Mouse (Mus musculus): ENCODE data around the gene Gpc6.

Gene Gpc6

GRCm38 (mm10) chr14:117841797-117842553 lies 916.9 kb downstream of the Gpc6 start:
- no peaks in the 10 kb centered on the region for H3K36me3 ChIP-seq (ENCODE audit: control insufficient read depth, insufficient read depth, low read length, poor library complexity, severe bottlenecking)
- no peak for DNase-seq (ENCODE audit: low read depth, low spot score)
- H3K27me3 ChIP-seq (ENCODE audit: control insufficient read depth, insufficient read depth, low read length, poor library complexity, severe bottlenecking), result no peaks in the 10 kb centered on the region

- Histone ChIP-seq H3K36me3 (ENCODE audit: control insufficient read depth, insufficient read depth, low read length, poor library complexity, severe bottlenecking) (no peaks in the 10 kb centered on the region), H3K27me3 (ENCODE audit: control insufficient read depth, insufficient read depth, low read length, poor library complexity, severe bottlenecking) (no peaks in the 10 kb centered on the region)
Observed at GRCm38 (mm10) chr14:117849591-117850505, 924.7 kb downstream of the Gpc6 start.

GRCm38 (mm10) chr14:117852266-117852665 lies 927.2 kb downstream of the Gpc6 start:
- no peaks in the 10 kb centered on the region for H3K27me3 ChIP-seq (ENCODE audit: control insufficient read depth, insufficient read depth, low read length, poor library complexity, severe bottlenecking)
- no peak for DNase-seq (ENCODE audit: low read depth, low spot score)
- no peaks in the 10 kb centered on the region for H3K36me3 ChIP-seq (ENCODE audit: control insufficient read depth, insufficient read depth, low read length, poor library complexity, severe bottlenecking)

More at GRCm38 (mm10) chr14:117849591-117850505, 924.7 kb downstream of the Gpc6 start:
- DNase-seq (ENCODE audit: low read depth, low spot score), result no peak

GRCm38 (mm10) chr14:117852842-117853241 lies 927.7 kb downstream of the Gpc6 start:
- H3K36me3 ChIP-seq (ENCODE audit: control insufficient read depth, insufficient read depth, low read length, poor library complexity, severe bottlenecking), result no peaks in the 10 kb centered on the region
- no peaks in the 10 kb centered on the region for H3K27me3 ChIP-seq (ENCODE audit: control insufficient read depth, insufficient read depth, low read length, poor library complexity, severe bottlenecking)
- DNase-seq (ENCODE audit: low read depth, low spot score), result no peak

- H3K27me3 ChIP-seq (ENCODE audit: control insufficient read depth, insufficient read depth, low read length, poor library complexity, severe bottlenecking), result no peaks in the 10 kb centered on the region
- H3K36me3 ChIP-seq (ENCODE audit: control insufficient read depth, insufficient read depth, low read length, poor library complexity, severe bottlenecking), result no peaks in the 10 kb centered on the region
- DNase-seq (ENCODE audit: low read depth, low spot score), result no peak
Observed at GRCm38 (mm10) chr14:117854498-117854897, 929.4 kb downstream of the Gpc6 start.

GRCm38 (mm10) chr14:117871268-117871667 lies 946.2 kb downstream of the Gpc6 start:
- no peak for DNase-seq (ENCODE audit: low read depth, low spot score)
- no peaks in the 10 kb centered on the region for H3K27me3 ChIP-seq (ENCODE audit: control insufficient read depth, insufficient read depth, low read length, poor library complexity, severe bottlenecking)
- H3K36me3 ChIP-seq (ENCODE audit: control insufficient read depth, insufficient read depth, low read length, poor library complexity, severe bottlenecking), result no peaks in the 10 kb centered on the region

- H3K27me3 ChIP-seq (ENCODE audit: control insufficient read depth, insufficient read depth, low read length, poor library complexity, severe bottlenecking), result no peaks in the 10 kb centered on the region
- DNase-seq (ENCODE audit: low read depth, low spot score), result no peak
- H3K36me3 ChIP-seq (ENCODE audit: control insufficient read depth, insufficient read depth, low read length, poor library complexity, severe bottlenecking), result no peaks in the 10 kb centered on the region
Observed at GRCm38 (mm10) chr14:117879313-117879712, 954.2 kb downstream of the Gpc6 start.

GRCm38 (mm10) chr14:117881112-117881511 lies 956.0 kb downstream of the Gpc6 start:
- Histone ChIP-seq H3K36me3 (ENCODE audit: control insufficient read depth, insufficient read depth, low read length, poor library complexity, severe bottlenecking) (no peaks in the 10 kb centered on the region), H3K27me3 (ENCODE audit: control insufficient read depth, insufficient read depth, low read length, poor library complexity, severe bottlenecking) (no peaks in the 10 kb centered on the region)
- DNase-seq (ENCODE audit: low read depth, low spot score), result no peak

- Histone ChIP-seq H3K27me3 (ENCODE audit: control insufficient read depth, insufficient read depth, low read length, poor library complexity, severe bottlenecking) (no peaks in the 10 kb centered on the region), H3K36me3 (ENCODE audit: control insufficient read depth, insufficient read depth, low read length, poor library complexity, severe bottlenecking) (no peaks in the 10 kb centered on the region)
- peak; percentile 24 for DNase-seq (ENCODE audit: low read depth, low spot score)
Observed at GRCm38 (mm10) chr14:117882222-117882621, 957.1 kb downstream of the Gpc6 start.

GRCm38 (mm10) chr14:117889653-117890052 lies 964.5 kb downstream of the Gpc6 start:
- Histone ChIP-seq H3K27me3 (ENCODE audit: control insufficient read depth, insufficient read depth, low read length, poor library complexity, severe bottlenecking) (no peaks in the 10 kb centered on the region), H3K36me3 (ENCODE audit: control insufficient read depth, insufficient read depth, low read length, poor library complexity, severe bottlenecking) (no peaks in the 10 kb centered on the region)
- DNase-seq (ENCODE audit: low read depth, low spot score), result no peak

- DNase-seq (ENCODE audit: low read depth, low spot score), result no peak
- no peaks in the 10 kb centered on the region for H3K36me3 ChIP-seq (ENCODE audit: control insufficient read depth, insufficient read depth, low read length, poor library complexity, severe bottlenecking)
- H3K27me3 ChIP-seq (ENCODE audit: control insufficient read depth, insufficient read depth, low read length, poor library complexity, severe bottlenecking), result no peaks in the 10 kb centered on the region
Observed at GRCm38 (mm10) chr14:117891426-117891825, 966.3 kb downstream of the Gpc6 start.

- no peak for DNase-seq (ENCODE audit: low read depth, low spot score)
- Histone ChIP-seq H3K36me3 (ENCODE audit: control insufficient read depth, insufficient read depth, low read length, poor library complexity, severe bottlenecking) (no peaks in the 10 kb centered on the region), H3K27me3 (ENCODE audit: control insufficient read depth, insufficient read depth, low read length, poor library complexity, severe bottlenecking) (no peaks in the 10 kb centered on the region)
Observed at GRCm38 (mm10) chr14:117892026-117892425, 966.9 kb downstream of the Gpc6 start.

- Histone ChIP-seq H3K36me3 (ENCODE audit: control insufficient read depth, insufficient read depth, low read length, poor library complexity, severe bottlenecking) (no peaks in the 10 kb centered on the region), H3K27me3 (ENCODE audit: control insufficient read depth, insufficient read depth, low read length, poor library complexity, severe bottlenecking) (no peaks in the 10 kb centered on the region)
- no peak for DNase-seq (ENCODE audit: low read depth, low spot score)
Observed at GRCm38 (mm10) chr14:117894869-117895538, 969.9 kb downstream of the Gpc6 start.

- H3K36me3 ChIP-seq (ENCODE audit: control insufficient read depth, insufficient read depth, low read length, poor library complexity, severe bottlenecking), result no peaks in the 10 kb centered on the region
- H3K27me3 ChIP-seq (ENCODE audit: control insufficient read depth, insufficient read depth, low read length, poor library complexity, severe bottlenecking), result no peaks in the 10 kb centered on the region
- DNase-seq (ENCODE audit: low read depth, low spot score), result no peak
Observed at GRCm38 (mm10) chr14:117895539-117895912, 970.4 kb downstream of the Gpc6 start.

GRCm38 (mm10) chr14:117904300-117904699 lies 979.2 kb downstream of the Gpc6 start:
- no peaks in the 10 kb centered on the region for H3K36me3 ChIP-seq (ENCODE audit: control insufficient read depth, insufficient read depth, low read length, poor library complexity, severe bottlenecking)
- DNase-seq (ENCODE audit: low read depth, low spot score), result no peak

More at GRCm38 (mm10) chr14:117904300-117904699, 979.2 kb downstream of the Gpc6 start:
- H3K27me3 ChIP-seq (ENCODE audit: control insufficient read depth, insufficient read depth, low read length, poor library complexity, severe bottlenecking), result no peaks in the 10 kb centered on the region; the same call in 1 of the 2 replicates

Data from splenic B cell, adult 2 months (primary cell).